Mouse (Mus musculus): ENCODE measurements around the gene Col5a2.
"Not testable (repeated sequence)": the region's sequence is repeated elsewhere in the genome, so short reads cannot be mapped to it uniquely, and the experiment has no call there.

Gene Col5a2

GRCm38 (mm10) chr1:45472751-45473150 lies 30.3 kb downstream of the Col5a2 start:
- H3K36me3 ChIP-seq (ENCODE audit: insufficient read depth, low read length): no peaks in the 10 kb centered on the region
- no peaks in the 10 kb centered on the region for H3K27me3 ChIP-seq (ENCODE audit: insufficient read depth, low read length)
- no peaks in the 10 kb centered on the region for H3K4me1 ChIP-seq (replicated peaks; ENCODE audit: low read depth, low read length)
- no peaks in the 10 kb centered on the region for H3K9me3 ChIP-seq (ENCODE audit: low read length)
- no peak overlapping the region for H3K4me3 ChIP-seq (replicated peaks; ENCODE audit: low read length)
- TF ChIP-seq NANOG (IDR thresholded peaks at IDR 0.05; ENCODE audit: borderline replicate concordance, low read length) (no peak), CTCF (conservative IDR thresholded peaks at IDR 0.05; ENCODE audit: low read length) (no peak), POU5F1 (IDR thresholded peaks at IDR 0.05; ENCODE audit: borderline replicate concordance, low read length) (no peak)

- Histone ChIP-seq H3K36me3 (ENCODE audit: insufficient read depth, low read length) (no peaks in the 10 kb centered on the region), H3K27me3 (ENCODE audit: insufficient read depth, low read length) (no peaks in the 10 kb centered on the region), H3K4me3 (replicated peaks; ENCODE audit: low read length) (no peak overlapping the region), H3K4me1 (replicated peaks; ENCODE audit: low read depth, low read length) (no peaks in the 10 kb centered on the region), H3K9me3 (ENCODE audit: low read length) (no peaks in the 10 kb centered on the region)
- TF ChIP-seq NANOG (IDR thresholded peaks at IDR 0.05; ENCODE audit: borderline replicate concordance, low read length): no peak
- TF ChIP-seq CTCF (conservative IDR thresholded peaks at IDR 0.05; ENCODE audit: low read length): no peak
- TF ChIP-seq POU5F1 (IDR thresholded peaks at IDR 0.05; ENCODE audit: borderline replicate concordance, low read length): no peak
These were observed 42.3 kb downstream of the Col5a2 start for GRCm38 (mm10) chr1:45460767-45461166.

GRCm38 (mm10) chr1:45455763-45456162 lies 47.3 kb downstream of the Col5a2 start:
- H3K27me3 ChIP-seq (ENCODE audit: insufficient read depth, low read length): no peaks in the 10 kb centered on the region
- no peaks in the 10 kb centered on the region for H3K36me3 ChIP-seq (ENCODE audit: insufficient read depth, low read length)
- H3K4me1 ChIP-seq (replicated peaks; ENCODE audit: low read depth, low read length): no peaks in the 10 kb centered on the region
- TF ChIP-seq NANOG (IDR thresholded peaks at IDR 0.05; ENCODE audit: borderline replicate concordance, low read length): no peak
- no peak for TF ChIP-seq POU5F1 (IDR thresholded peaks at IDR 0.05; ENCODE audit: borderline replicate concordance, low read length)
- TF ChIP-seq CTCF (conservative IDR thresholded peaks at IDR 0.05; ENCODE audit: low read length): no peak
- no peaks in the 10 kb centered on the region for H3K9me3 ChIP-seq (ENCODE audit: low read length)
- no peak overlapping the region for H3K4me3 ChIP-seq (replicated peaks; ENCODE audit: low read length)

GRCm38 (mm10) chr1:45448856-45449255 lies 54.2 kb downstream of the Col5a2 start:
- TF ChIP-seq POU5F1 (IDR thresholded peaks at IDR 0.05; ENCODE audit: borderline replicate concordance, low read length) (no peak), NANOG (IDR thresholded peaks at IDR 0.05; ENCODE audit: borderline replicate concordance, low read length) (no peak), CTCF (conservative IDR thresholded peaks at IDR 0.05; ENCODE audit: low read length) (no peak)
- no peaks in the 10 kb centered on the region for H3K9me3 ChIP-seq (ENCODE audit: low read length)
- no peaks in the 10 kb centered on the region for H3K36me3 ChIP-seq (ENCODE audit: insufficient read depth, low read length)
- H3K4me3 ChIP-seq (replicated peaks; ENCODE audit: low read length): no peak overlapping the region
- no peaks in the 10 kb centered on the region for H3K27me3 ChIP-seq (ENCODE audit: insufficient read depth, low read length)
- no peaks in the 10 kb centered on the region for H3K4me1 ChIP-seq (replicated peaks; ENCODE audit: low read depth, low read length)

- Histone ChIP-seq H3K4me3 (replicated peaks; ENCODE audit: low read length) (no peak overlapping the region), H3K9me3 (ENCODE audit: low read length) (peaks cover 24% of the 10 kb centered on the region), H3K27me3 (ENCODE audit: insufficient read depth, low read length) (no peaks in the 10 kb centered on the region), H3K4me1 (replicated peaks; ENCODE audit: low read depth, low read length) (no peaks in the 10 kb centered on the region), H3K36me3 (ENCODE audit: insufficient read depth, low read length) (no peaks in the 10 kb centered on the region)
- no peak for TF ChIP-seq POU5F1 (IDR thresholded peaks at IDR 0.05; ENCODE audit: borderline replicate concordance, low read length)
- peak; percentile 69 for TF ChIP-seq CTCF (conservative IDR thresholded peaks at IDR 0.05; ENCODE audit: low read length)
These were observed 71.2 kb downstream of the Col5a2 start for GRCm38 (mm10) chr1:45431922-45432321.

- H3K4me1 ChIP-seq (replicated peaks; ENCODE audit: low read depth, low read length): no peaks in the 10 kb centered on the region
- peaks cover 24% of the 10 kb centered on the region for H3K9me3 ChIP-seq (ENCODE audit: low read length)
- no peak for TF ChIP-seq CTCF (conservative IDR thresholded peaks at IDR 0.05; ENCODE audit: low read length)
- TF ChIP-seq NANOG (IDR thresholded peaks at IDR 0.05; ENCODE audit: borderline replicate concordance, low read length): no peak
- no peak for TF ChIP-seq POU5F1 (IDR thresholded peaks at IDR 0.05; ENCODE audit: borderline replicate concordance, low read length)
- H3K27me3 ChIP-seq (ENCODE audit: insufficient read depth, low read length): no peaks in the 10 kb centered on the region
- no peaks in the 10 kb centered on the region for H3K36me3 ChIP-seq (ENCODE audit: insufficient read depth, low read length)
- no peak overlapping the region for H3K4me3 ChIP-seq (replicated peaks; ENCODE audit: low read length)
These were observed 72.6 kb downstream of the Col5a2 start for GRCm38 (mm10) chr1:45430520-45430919.

GRCm38 (mm10) chr1:45429145-45429544 lies 73.9 kb downstream of the Col5a2 start:
- H3K36me3 ChIP-seq (ENCODE audit: insufficient read depth, low read length); H3K27me3 ChIP-seq (ENCODE audit: insufficient read depth, low read length); H3K4me1 ChIP-seq (replicated peaks; ENCODE audit: low read depth, low read length); H3K4me3 ChIP-seq (replicated peaks; ENCODE audit: low read length): not testable (repeated sequence)
- peaks cover 24% of the 10 kb centered on the region for H3K9me3 ChIP-seq (ENCODE audit: low read length)

GRCm38 (mm10) chr1:45423915-45424314 lies 79.2 kb downstream of the Col5a2 start:
- Histone ChIP-seq H3K4me3 (replicated peaks; ENCODE audit: low read length) (no peak overlapping the region), H3K9me3 (ENCODE audit: low read length) (peaks cover 5% of the 10 kb centered on the region), H3K36me3 (ENCODE audit: insufficient read depth, low read length) (no peaks in the 10 kb centered on the region), H3K27me3 (ENCODE audit: insufficient read depth, low read length) (no peaks in the 10 kb centered on the region), H3K4me1 (replicated peaks; ENCODE audit: low read depth, low read length) (no peaks in the 10 kb centered on the region)
- TF ChIP-seq CTCF (conservative IDR thresholded peaks at IDR 0.05; ENCODE audit: low read length) (no peak), NANOG (IDR thresholded peaks at IDR 0.05; ENCODE audit: borderline replicate concordance, low read length) (no peak), POU5F1 (IDR thresholded peaks at IDR 0.05; ENCODE audit: borderline replicate concordance, low read length) (no peak)

GRCm38 (mm10) chr1:45420554-45420953 lies 82.5 kb downstream of the Col5a2 start:
- H3K4me3 ChIP-seq (replicated peaks; ENCODE audit: low read length): no peak overlapping the region
- TF ChIP-seq CTCF (conservative IDR thresholded peaks at IDR 0.05; ENCODE audit: low read length) (no peak), POU5F1 (IDR thresholded peaks at IDR 0.05; ENCODE audit: borderline replicate concordance, low read length) (no peak), NANOG (IDR thresholded peaks at IDR 0.05; ENCODE audit: borderline replicate concordance, low read length) (no peak)
- H3K27me3 ChIP-seq (ENCODE audit: insufficient read depth, low read length): no peaks in the 10 kb centered on the region
- no peaks in the 10 kb centered on the region for H3K36me3 ChIP-seq (ENCODE audit: insufficient read depth, low read length)
- no peaks in the 10 kb centered on the region for H3K4me1 ChIP-seq (replicated peaks; ENCODE audit: low read depth, low read length)
- H3K9me3 ChIP-seq (ENCODE audit: low read length): no peaks in the 10 kb centered on the region

All from E14TG2a.4 (cell line).